Mouse (Mus musculus): ENCODE measurements around the gene Hax1.

The Hax1 gene

GRCm38 (mm10) chr3:89998612-89999054 lies at the start of gene Hax1:
Gene Hax1 (minus strand): TSS chr3:89998780.
- DNase-seq: peak; percentile 94

GRCm38 (mm10) chr3:90036263-90036662 lies 37.7 kb upstream of the Hax1 start:
- DNase-seq: no peak

- no peak for DNase-seq
Measured at GRCm38 (mm10) chr3:90034653-90035052, 36.1 kb upstream of the Hax1 start.

GRCm38 (mm10) chr3:90016626-90017025 lies 18.0 kb upstream of the Hax1 start:
- no peak for DNase-seq

- DNase-seq: no peak
Measured at GRCm38 (mm10) chr3:90010291-90010690, 11.7 kb upstream of the Hax1 start.

DNA sequence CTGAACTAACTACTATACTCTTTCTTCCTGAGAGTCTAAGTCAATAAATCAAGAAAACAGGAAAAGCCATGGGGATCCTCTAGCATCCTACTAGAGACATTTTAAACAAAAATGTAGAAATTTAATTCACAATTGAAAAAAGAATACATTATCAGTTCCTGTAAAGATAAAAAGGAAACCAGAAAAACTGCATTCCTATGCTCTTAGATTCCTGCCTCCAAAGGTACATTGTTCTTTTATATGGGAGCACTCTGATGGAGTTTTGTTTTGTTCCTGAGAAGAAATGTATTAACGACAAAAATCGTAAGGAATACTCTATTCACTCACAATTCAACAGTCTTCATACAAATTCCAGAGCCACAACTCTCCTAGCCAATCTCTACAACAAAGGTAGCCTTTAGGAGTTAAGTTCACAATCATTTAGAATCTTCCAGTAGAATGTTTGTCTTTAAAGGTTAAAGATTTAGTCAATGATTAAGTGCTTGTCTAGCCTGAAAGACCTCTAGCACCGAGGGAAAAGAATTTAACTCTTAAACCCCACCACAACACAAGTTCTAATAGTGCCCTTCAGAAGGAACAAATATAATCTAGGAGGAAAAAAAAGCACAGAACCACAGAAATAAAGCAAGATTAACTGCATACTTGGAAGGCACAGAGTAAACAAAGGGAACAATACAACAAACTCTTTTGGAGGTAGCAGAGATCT lies 5.7 kb upstream of the Hax1 start:
- DNase-seq: no peak

- DNase-seq: no peak
Measured at GRCm38 (mm10) chr3:89999830-90000229, 1.2 kb upstream of the Hax1 start.

GRCm38 (mm10) chr3:89999090-89999489 lies 510 bp upstream of the Hax1 start:
- no peak for DNase-seq

GRCm38 (mm10) chr3:89997791-89998495 lies 637 bp downstream of the Hax1 start:
- DNase-seq: peak; percentile 22

DNA sequence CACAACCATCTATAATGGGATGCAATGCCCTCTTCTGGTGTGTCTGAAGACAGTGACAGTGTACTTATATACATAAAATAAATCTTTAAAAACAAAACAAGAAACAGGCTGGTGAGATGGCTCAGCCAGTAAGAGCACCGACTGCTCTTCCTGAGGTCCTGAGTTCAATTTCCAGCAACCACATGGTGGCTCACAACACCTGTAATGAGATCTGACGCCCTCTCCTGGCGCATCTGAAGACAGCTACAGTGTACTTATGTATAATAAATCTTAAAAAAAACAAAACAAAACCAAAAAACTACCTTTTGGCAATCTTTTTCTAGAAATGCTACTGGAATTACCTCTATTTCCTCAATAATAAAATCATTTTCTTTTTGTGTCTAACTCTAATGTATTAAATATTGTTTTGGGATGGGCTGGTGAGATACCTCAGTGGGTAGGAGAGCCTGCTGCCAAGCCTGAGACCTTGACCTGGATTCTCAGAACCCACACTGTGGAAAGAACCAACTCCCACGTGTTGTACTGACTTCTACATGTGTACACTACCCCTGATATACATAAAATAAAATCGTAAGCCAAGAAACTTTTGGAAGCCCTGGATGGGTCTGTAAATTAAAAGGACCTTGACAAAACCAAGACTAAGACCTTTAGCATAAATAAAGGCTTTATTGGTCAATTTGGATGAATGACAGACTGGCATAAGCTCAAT lies 3.6 kb downstream of the Hax1 start:
- DNase-seq: no peak

GRCm38 (mm10) chr3:89987822-89988221 lies 10.8 kb downstream of the Hax1 start:
- no peak for DNase-seq

- no peak for DNase-seq
Measured at GRCm38 (mm10) chr3:89987211-89987610, 11.4 kb downstream of the Hax1 start.

DNA sequence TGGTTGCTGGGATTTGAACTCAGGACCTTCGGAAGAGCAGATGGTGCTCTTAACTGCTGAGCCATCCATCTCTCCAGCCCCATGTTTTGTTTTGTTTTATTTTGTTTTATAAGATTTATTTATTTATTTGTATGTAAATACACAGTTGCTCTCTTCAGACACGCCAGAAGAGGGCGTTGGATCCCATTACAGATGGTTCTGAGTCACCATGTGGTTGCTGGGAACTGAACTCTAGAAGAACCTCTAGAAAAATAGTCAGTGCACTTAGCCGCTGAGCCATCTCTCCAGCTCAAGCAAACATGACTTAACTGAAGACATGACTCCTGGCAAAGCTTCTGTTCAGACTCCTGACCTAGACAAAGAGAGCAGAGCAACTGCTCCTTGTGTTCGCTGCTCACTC lies 16.2 kb downstream of the Hax1 start:
- DNase-seq: no peak

- DNase-seq: no peak
Measured at GRCm38 (mm10) chr3:89976859-89977258, 21.7 kb downstream of the Hax1 start.

- no peak for DNase-seq
Measured at GRCm38 (mm10) chr3:89968509-89968908, 30.1 kb downstream of the Hax1 start.

DNA sequence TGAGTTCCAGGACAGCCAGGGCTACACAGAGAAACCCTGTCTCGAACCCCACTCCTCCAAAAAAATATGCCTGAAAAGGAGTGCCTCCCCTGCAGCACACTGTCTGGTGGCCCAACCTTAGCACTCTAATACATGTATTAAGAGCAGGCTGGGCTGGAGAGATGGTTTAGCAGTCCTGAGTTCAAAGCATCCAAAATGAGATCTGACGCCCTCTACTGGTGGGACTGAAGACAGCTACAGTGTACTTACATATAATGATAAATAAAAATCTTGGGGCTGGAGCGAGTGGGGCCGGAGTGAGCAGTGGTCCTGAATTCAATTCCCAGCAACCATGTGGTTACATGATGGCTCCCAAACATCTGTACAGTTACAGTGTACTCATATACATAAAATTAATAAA lies 31.6 kb downstream of the Hax1 start:
- DNase-seq: peak; percentile 20

- DNase-seq: no peak
Measured at GRCm38 (mm10) chr3:89965972-89966371, 32.6 kb downstream of the Hax1 start.

DNA sequence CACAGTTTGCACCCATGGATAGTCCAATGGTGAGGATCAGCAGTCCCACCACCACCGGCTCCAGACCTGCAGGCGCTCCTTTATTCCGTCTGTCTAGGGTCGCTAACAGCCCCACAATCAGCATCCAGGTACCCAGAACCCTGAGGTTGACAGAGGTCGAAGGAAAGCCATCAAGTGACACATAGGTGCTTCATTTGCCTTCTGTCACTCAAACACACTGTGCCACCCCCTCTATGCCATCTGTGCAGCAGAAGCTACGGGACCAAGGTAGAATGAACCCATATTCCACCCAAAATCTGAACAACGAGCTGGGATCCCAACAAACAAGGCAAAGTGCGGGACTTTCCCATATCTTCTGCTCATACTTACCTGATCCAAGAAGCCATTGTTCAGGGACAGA lies 33.0 kb downstream of the Hax1 start:
- no peak for DNase-seq

DNA sequence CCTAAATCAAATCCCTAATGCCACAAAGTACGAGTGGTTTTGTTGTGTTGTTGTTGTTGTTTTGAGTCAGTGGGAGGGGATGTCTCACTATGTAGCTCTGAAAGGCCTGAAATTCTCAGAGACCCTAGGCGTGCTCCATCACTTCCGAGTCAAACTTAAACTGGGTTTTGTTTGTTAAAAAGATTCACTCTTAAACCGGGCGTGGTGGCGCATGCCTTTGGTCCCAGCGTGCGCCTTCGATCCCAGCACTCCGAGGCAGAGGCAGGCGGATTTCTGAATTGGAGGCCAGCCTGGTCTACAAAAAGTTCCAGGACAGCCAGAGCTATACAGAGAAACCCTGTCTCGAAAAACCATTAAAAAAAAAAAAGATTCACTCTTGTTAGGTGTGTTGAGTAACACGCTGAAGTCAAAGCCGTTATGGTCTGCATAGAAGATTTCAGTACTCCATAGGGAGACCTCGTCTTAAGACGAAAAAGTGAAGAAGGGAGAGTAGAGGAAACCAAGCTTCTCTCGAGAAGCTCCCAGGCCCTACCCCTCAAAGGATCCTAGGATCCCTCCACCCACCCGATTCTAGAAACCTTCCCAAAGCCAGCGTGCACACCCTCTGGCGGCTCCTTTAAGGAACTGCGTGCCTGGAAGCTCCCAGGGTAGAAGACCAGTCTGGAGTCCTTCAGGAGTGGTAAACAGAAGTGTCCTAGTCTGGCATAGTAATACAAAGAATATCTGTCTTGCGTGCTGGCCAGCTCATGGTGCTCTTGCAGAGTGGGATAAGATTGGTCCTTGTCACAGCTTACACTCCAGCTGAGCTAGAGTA lies 34.4 kb downstream of the Hax1 start:
- DNase-seq: peak; percentile 51

- DNase-seq: peak; percentile 58
Measured at GRCm38 (mm10) chr3:89963221-89963763, 35.3 kb downstream of the Hax1 start, which contains the start of gene Atp8b2. Gene Atp8b2 (minus strand): TSS chr3:89963508.

DNA sequence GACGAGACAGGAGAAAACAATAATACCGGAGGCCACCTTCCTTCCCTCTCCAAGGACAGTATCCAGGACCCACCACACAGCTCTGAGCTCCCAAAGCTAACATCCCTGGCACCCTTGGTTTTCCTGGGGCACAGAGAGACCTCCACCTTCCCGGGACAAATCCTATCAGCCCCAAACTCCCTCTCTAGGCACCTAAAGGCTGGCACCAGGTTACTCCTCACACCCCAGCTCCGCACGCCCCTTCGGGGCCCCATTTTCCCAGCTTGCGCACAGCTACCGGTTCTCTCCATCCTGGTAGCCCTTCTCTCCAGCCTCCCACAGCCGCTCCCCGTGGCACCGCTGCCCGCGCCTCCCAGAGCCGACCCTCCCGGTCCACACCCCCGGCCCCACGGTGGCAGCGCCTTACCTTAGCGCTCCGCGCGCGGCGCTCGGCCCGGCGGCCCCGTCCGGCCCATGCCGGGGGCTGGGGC lies 35.8 kb downstream of the Hax1 start:
- DNase-seq: no peak

GRCm38 (mm10) chr3:89962059-89962750 lies 36.4 kb downstream of the Hax1 start:
- DNase-seq: no peak

Measured in liver (tissue).